Mouse (Mus musculus) large intestine, adult 2 months (tissue): ENCODE data around the gene Ranbp2. TPM values are rescaled to one million over a fixed set of nuclear protein-coding genes. Genes with fewer than 3 reads are reported as not detected.

Source experiments
- DNase-seq: peaks from one replicate; pipeline ENCODE4 v3.0.0-alpha.2; 2012; ENCODE audit warnings: low read depth, low spot score
- WGBS: fragments of 180-500 bp; shearing (Covaris S2); methylation state at CpG from one replicate; pipeline ENCODE4 v1.1.7; 2018; 5-methylcytosine and 5-hydroxymethylcytosine counted together
- polyA plus RNA-seq: library from polyadenylated mRNA; depleted of rRNA; stranded (reverse); fragments of >200 nt; gene quantifications from 2 replicates; pipeline ENCODE4 v1.2.3, GENCODE M21; 2012; rRNA removed

Ranbp2 gene
- 1.9 and 4.2 TPM in 2 replicates for polyA plus RNA-seq

GRCm38 (mm10) chr10:58446384-58447279, at the start of gene Ranbp2:
Gene Ranbp2 (plus strand): TSS chr10:58446920.
- DNase-seq, result peak; percentile 90
- under 1% methylated on average over 91 of the region's 91 CpGs for WGBS

- no peak for DNase-seq
- WGBS, result 87% methylated on average over 8 of the region's 8 CpGs
Observed at GRCm38 (mm10) chr10:58398941-58399340, 47.8 kb upstream of the Ranbp2 start.

DNA sequence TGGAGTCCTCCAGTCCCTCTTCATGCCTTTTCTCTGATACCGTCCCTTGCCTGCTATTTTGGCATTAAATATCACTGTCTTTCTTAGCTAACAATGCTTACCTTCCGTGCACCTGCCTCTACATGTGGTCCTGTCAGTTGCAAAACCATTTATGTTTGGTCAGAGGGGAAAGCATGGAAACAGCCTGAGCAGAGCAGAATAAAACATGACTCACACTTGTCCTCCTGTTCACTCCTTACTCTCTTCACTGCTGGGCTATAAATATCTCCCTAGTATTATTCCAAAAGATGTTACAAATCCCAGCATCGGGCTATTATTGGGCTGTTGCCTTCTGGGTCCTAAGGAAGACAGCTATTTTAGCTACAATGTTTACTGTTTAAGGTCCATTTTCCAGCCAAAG, 44.9 kb upstream of the Ranbp2 start:
- DNase-seq, result no peak
- 70% methylated on average over 3 of the region's 3 CpGs for WGBS

- DNase-seq, result no peak
Observed at GRCm38 (mm10) chr10:58404639-58405038, 42.1 kb upstream of the Ranbp2 start.

GRCm38 (mm10) chr10:58405285-58405948, 41.3 kb upstream of the Ranbp2 start:
- DNase-seq, result no peak
- WGBS, result 69% methylated on average over 4 of the region's 4 CpGs

More at GRCm38 (mm10) chr10:58404639-58405038, 42.1 kb upstream of the Ranbp2 start:
- 88% methylated on average over 6 of the region's 6 CpGs for WGBS

GRCm38 (mm10) chr10:58405949-58406305, 40.8 kb upstream of the Ranbp2 start:
- WGBS, result 43% methylated on average over 2 of the region's 2 CpGs
- DNase-seq, result peak; percentile 56

GRCm38 (mm10) chr10:58412331-58412730, 34.4 kb upstream of the Ranbp2 start:
- DNase-seq, result no peak
- 95% methylated on average over 4 of the region's 4 CpGs for WGBS

DNA sequence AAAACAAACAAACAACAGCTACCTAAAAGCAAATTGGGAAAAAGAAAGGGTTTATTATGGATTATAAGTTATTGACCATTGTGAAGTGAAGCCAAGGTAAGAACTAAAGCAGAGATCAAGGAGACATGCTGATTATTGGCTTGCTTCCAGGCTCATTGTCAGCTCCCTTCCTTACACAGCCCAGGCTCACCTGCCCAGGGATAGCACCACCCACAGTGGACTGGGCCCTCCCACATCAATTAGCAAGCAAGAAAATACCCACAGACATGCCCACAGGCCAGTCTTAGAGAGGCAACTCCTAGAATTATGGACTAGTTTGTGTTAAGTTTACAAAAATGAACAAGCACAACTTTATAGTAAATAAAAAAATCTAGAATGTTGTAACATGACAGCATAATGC, 33.9 kb upstream of the Ranbp2 start:
- DNase-seq, result no peak

- WGBS, result 58% methylated on average over 3 of the region's 3 CpGs
- DNase-seq, result no peak
Observed at GRCm38 (mm10) chr10:58416702-58417101, 30.0 kb upstream of the Ranbp2 start.

DNA sequence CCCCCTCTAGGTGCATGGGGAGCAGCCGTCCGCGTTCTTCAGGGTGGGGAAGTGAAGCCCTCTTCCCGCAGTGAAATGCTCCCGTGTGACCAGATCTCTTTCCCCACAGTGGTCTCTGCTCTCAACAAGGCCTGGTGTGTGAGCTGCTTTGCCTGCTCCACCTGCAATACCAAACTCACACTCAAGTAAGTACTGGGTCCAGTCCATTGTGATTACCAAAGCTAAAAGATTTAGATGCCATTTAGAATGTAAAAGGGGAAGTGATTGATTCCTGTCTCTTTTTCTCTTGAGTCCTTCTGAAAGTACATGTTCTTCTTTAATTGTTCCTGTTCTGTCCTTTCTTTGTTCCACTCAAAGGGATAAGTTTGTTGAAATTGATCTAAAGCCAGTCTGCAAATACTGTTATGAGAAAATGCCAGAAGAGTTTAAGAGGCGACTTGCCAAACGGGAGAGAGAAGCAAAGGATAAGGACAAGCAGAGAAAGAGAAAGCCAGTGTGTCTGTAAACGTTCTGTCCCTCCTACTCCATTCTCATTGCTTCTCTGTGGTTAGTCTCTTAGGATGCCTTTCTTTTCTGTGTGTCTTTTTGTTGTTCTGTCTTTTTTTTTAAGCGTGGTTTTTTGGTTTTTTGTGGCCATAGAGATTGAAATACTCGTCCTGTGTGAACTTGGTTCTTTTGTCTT, 28.3 kb upstream of the Ranbp2 start:
- DNase-seq, result no peak
- WGBS, result 79% methylated on average over 10 of the region's 10 CpGs

GRCm38 (mm10) chr10:58427930-58428329, 18.8 kb upstream of the Ranbp2 start:
- WGBS, result 97% methylated on average over 2 of the region's 2 CpGs
- DNase-seq, result no peak

DNA sequence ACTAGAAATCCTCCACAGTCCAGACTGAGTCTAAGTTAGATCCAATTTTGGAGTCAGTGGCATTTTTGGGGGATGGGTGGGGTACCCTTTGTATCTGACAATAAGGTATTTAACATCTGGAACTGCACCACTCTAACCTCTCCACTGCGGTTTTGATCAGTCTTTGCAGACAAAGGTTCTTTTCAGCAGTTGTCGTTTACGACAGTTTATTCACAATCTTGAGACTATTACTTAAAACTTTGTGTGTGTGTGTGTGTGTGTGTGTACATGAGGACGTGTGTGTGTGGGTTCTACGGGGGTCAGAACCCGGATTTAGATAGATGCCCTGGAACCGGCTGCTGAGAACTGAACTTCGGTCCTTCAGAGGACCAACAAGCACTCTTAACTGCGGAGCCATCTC, 870 bp upstream of the Ranbp2 start:
- 6% methylated on average over 9 of the region's 9 CpGs for WGBS
- DNase-seq, result no peak

DNA sequence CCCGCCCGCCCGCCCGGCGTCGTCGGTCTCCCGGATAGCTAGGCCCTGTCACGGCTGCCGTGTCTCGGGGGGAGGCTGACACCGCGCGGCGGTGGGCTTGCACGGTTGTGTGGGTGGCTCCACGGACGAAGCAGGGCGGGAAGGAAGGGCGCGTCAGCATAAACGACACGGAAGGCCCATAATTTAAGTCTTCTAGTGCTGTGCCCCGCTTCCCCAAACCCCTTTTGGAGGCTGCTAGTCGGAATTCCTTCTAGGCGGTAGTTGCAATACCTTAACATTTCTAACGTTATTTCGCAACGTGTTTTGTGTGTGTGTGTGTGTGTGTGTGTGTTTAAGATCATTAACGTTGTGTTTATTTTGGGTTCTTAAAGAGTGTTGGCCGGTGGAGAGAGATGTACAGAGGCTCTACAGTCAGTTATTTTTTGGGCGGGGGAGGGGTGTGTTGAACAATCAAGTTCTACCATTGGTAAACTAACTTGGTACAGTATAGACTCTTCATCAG, 611 bp downstream of the Ranbp2 start:
- under 1% methylated on average over 31 of the region's 32 CpGs for WGBS
- no peak for DNase-seq

DNA sequence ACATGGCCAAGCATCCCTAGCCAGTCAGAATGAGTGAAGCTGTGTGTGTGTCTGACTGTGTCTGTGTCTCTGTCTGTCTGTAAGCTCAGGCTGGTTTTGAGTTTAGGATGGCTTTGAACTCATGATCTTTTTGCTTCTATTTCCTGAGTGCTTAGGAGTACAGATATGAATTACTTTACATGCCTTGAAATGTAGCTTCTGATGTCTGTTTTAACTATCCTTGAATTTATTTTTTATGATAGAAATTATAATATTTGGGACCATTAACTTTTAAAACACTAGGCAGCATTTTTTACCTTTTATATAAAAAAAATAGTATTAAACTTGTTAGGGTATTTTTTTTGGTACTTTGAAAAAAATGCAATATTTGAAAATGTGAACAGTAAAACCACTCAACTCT, 4.9 kb downstream of the Ranbp2 start:
- no peak for DNase-seq

GRCm38 (mm10) chr10:58452185-58452584, 5.5 kb downstream of the Ranbp2 start:
- 87% methylated on average over 1 of the region's 1 CpGs for WGBS
- no peak for DNase-seq

DNA sequence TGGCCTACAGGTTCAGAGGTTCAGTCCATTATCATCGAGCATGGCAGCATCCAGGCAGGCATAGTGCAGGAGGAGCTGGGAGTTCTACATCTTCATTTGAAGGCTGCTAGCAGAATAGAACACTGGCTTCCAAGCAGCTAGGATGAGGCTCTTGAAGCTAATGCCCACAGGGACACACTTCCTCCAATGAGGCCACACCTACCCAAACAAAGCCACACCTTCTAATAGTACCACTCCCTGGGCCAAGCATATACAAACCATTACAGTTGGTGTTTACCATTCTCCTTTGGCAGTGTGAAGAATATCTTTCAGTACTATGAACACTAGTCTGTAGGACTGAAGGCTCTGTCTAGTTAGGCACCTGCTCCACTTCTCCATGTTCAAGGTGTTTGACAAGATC, 13.2 kb downstream of the Ranbp2 start:
- WGBS, result 76% methylated on average over 1 of the region's 1 CpGs
- DNase-seq, result no peak

DNA sequence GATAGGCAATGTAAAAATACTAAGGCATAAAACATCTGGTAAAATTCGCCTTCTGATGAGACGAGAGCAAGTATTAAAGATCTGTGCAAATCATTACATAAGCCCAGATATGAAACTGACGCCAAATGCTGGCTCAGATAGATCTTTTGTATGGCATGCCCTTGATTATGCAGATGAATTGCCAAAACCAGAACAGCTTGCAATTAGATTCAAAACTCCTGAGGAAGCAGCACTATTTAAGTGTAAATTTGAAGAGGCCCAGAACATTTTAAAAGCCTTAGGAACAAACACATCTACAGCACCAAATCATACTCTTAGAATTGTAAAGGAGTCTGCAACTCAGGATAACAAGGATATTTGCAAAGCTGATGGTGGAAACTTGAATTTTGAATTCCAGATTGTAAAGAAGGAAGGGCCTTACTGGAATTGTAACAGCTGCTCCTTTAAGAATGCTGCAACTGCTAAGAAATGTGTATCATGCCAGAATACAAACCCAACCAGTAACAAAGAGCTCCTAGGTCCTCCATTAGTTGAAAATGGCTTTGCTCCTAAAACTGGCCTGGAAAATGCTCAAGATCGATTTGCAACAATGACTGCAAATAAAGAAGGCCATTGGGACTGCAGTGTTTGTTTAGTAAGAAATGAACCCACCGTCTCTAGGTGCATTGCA, 30.5 kb downstream of the Ranbp2 start:
- DNase-seq, result no peak

GRCm38 (mm10) chr10:58478071-58478578, 31.4 kb downstream of the Ranbp2 start:
- DNase-seq, result no peak
- 92% methylated on average over 2 of the region's 2 CpGs for WGBS

More for the DNA sequence above, 30.5 kb downstream of the Ranbp2 start:
- 82% methylated on average over 5 of the region's 5 CpGs for WGBS

DNA sequence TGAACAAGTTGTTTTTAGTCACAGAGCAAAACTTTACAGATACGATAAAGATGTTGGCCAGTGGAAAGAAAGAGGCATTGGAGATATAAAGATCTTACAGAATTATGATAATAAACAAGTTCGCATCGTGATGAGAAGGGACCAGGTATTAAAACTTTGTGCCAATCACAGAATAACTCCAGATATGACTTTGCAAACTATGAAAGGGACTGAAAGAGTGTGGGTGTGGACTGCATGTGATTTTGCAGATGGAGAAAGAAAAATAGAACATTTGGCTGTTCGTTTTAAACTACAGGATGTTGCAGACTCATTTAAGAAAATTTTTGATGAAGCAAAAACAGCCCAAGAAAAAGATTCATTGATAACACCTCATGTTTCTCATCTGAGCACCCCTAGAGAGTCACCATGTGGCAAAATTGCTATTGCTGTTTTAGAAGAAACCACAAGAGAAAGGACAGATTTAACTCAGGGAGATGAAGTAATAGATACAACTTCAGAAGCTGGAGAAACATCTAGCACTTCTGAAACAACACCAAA, 33.3 kb downstream of the Ranbp2 start:
- DNase-seq, result no peak
- 90% methylated on average over 4 of the region's 4 CpGs for WGBS
